Mouse (Mus musculus) olfactory bulb, adult 2 months (tissue): ENCODE data around the gene Zfp26.

ENCODE experiments used
- CTCF ChIP-seq: fragments of 200-500 bp; IDR thresholded peaks from 2 replicates; pipeline ENCODE4 v1.5.1; 2012; ENCODE audit warnings: low read depth, mild to moderate bottlenecking, low read length, moderate library complexity; ENCODE audit not compliant: insufficient read depth
- POLR2A ChIP-seq: fragments of 200-500 bp; IDR thresholded peaks from 2 replicates; pipeline ENCODE4 v1.6.1; 2012; ENCODE audit warnings: mild to moderate bottlenecking, low read depth, low read length, moderate library complexity; ENCODE audit not compliant: insufficient read depth

GRCm38 (mm10) chr9:20385343-20385703 is 74.6 kb downstream of the Zfp26 start:
- TF ChIP-seq POLR2A, result no peak
- TF ChIP-seq CTCF, result no peak
